Mouse (Mus musculus) kidney, embryonic 16.5 days (tissue): ENCODE data around the gene Mrm1. TPM values are rescaled to one million over a fixed set of nuclear protein-coding genes. Genes with fewer than 3 reads are reported as not detected.

Experiments
- ATAC-seq: fragments of 200-750 bp; cut with Nextera tagmentation; 2 replicates; pipeline ENCODE4 v1.8.0; 2017; ENCODE audit warnings: moderate TSS enrichment; ENCODE audit not compliant: low FRiP score, low TSS enrichment
- H3K27ac ChIP-seq: fragments of 300-500 bp; sonication (generic); 2 replicates; pipeline ENCODE4 v1.5.1; 2014; ENCODE audit warnings: low read length
- H3K27me3 ChIP-seq: fragments of 300-500 bp; sonication (generic); 2 replicates; pipeline ENCODE4 v1.6.1; 2014; ENCODE audit warnings: low read length, control low read depth, mixed read lengths; ENCODE audit not compliant: insufficient read depth
- H3K36me3 ChIP-seq: fragments of 300-500 bp; sonication (generic); 2 replicates; pipeline ENCODE4 v1.6.1; 2014; ENCODE audit warnings: low read length, control low read depth, mixed read lengths; ENCODE audit not compliant: insufficient read depth
- H3K4me1 ChIP-seq: fragments of 300-500 bp; sonication (generic); 2 replicates; pipeline ENCODE4 v1.6.1; 2014; ENCODE audit warnings: low read length, control low read depth, mixed read lengths; ENCODE audit not compliant: insufficient read depth
- H3K4me2 ChIP-seq: fragments of 300-500 bp; sonication (generic); replicated peaks from 2 replicates; pipeline ENCODE4 v1.6.1; 2014; ENCODE audit warnings: low read depth, low read length
- H3K4me3 ChIP-seq: fragments of 300-500 bp; sonication (generic); 2 replicates; pipeline ENCODE4 v1.5.1; 2014; ENCODE audit warnings: mild to moderate bottlenecking, low read length
- H3K9ac ChIP-seq: fragments of 300-500 bp; sonication (generic); replicated peaks from 2 replicates; pipeline ENCODE4 v1.6.1; 2014; ENCODE audit warnings: low read length
- H3K9me3 ChIP-seq: fragments of 300-500 bp; sonication (generic); 2 replicates; pipeline ENCODE4 v1.6.1; 2016; ENCODE audit warnings: low read length, control low read depth
- WGBS: fragments of 180-500 bp; shearing (Covaris S2); extraction: QIAGEN DNeasy Blood & Tissue Kit; methylation state at CpG from one replicate; pipeline ENCODE4 v1.1.7; 2014; 5-methylcytosine and 5-hydroxymethylcytosine counted together
- polyA plus RNA-seq: library from polyadenylated mRNA; unstranded; fragments of >200 nt; fragmentation: Nextera tagmentation; extraction: Ambion mirVana; gene quantifications from 2 replicates; pipeline ENCODE4 v1.2.1, GENCODE M21; 2015

Gene Mrm1
- polyA plus RNA-seq, 1 experiment from 2014 or later: 15.5 TPM

GRCm38 (mm10) chr11:84817362-84817761 is 2.0 kb downstream of the Mrm1 start:
- no peaks in the 10 kb centered on the region for H3K9me3 ChIP-seq
- 84% methylated on average over 6 of the region's 6 CpGs for WGBS

GRCm38 (mm10) chr11:84813724-84814510 is 5.4 kb downstream of the Mrm1 start:
- no peak overlapping the region for H3K9ac ChIP-seq
- no peaks in the 10 kb centered on the region for H3K9me3 ChIP-seq
- no peak overlapping the region for H3K4me2 ChIP-seq
- H3K4me3 ChIP-seq: no peak overlapping the region
- H3K27me3 ChIP-seq: no peaks in the 10 kb centered on the region
- 0 out of 2 replicates have a peak, but pooled peaks have one; percentile 52 for ATAC-seq
- WGBS: 56% methylated on average over 13 of the region's 13 CpGs
- peaks cover 4% of the 10 kb centered on the region; the same call in 1 of the 2 replicates for H3K36me3 ChIP-seq
- H3K27ac ChIP-seq: no peak overlapping the region
- no peaks in the 10 kb centered on the region for H3K4me1 ChIP-seq

More at GRCm38 (mm10) chr11:84817362-84817761, 2.0 kb downstream of the Mrm1 start:
- no peak overlapping the region for H3K9ac ChIP-seq
- H3K27me3 ChIP-seq: no peaks in the 10 kb centered on the region
- no peak for ATAC-seq
- H3K4me2 ChIP-seq: no peak overlapping the region
- H3K4me1 ChIP-seq: no peaks in the 10 kb centered on the region
- H3K4me3 ChIP-seq: no peak overlapping the region
- peaks cover 3% of the 10 kb centered on the region; the same call in 1 of the 2 replicates for H3K36me3 ChIP-seq
- H3K27ac ChIP-seq: no peak overlapping the region

- Histone ChIP-seq H3K27me3 (no peaks in the 10 kb centered on the region), H3K4me2 (no peak overlapping the region), H3K9ac (no peak overlapping the region), H3K9me3 (no peaks in the 10 kb centered on the region), H3K4me1 (no peaks in the 10 kb centered on the region), H3K4me3 (no peak overlapping the region), H3K27ac (no peak overlapping the region), H3K36me3 (no peaks in the 10 kb centered on the region)
- no peak for ATAC-seq
- 89% methylated on average over 4 of the region's 4 CpGs for WGBS
Measured at GRCm38 (mm10) chr11:84804373-84804772, 14.9 kb downstream of the Mrm1 start.

- Histone ChIP-seq H3K4me3 (no peak overlapping the region), H3K4me1 (no peaks in the 10 kb centered on the region), H3K9ac (no peak overlapping the region), H3K27me3 (no peaks in the 10 kb centered on the region; the same call in 1 of the 2 replicates), H3K9me3 (peaks cover 3% of the 10 kb centered on the region; the same call in 1 of the 2 replicates), H3K36me3 (no peaks in the 10 kb centered on the region), H3K27ac (no peak overlapping the region), H3K4me2 (no peak overlapping the region)
- 19% methylated on average over 21 of the region's 21 CpGs for WGBS
- peak; percentile 46; the same call in 1 of the 2 replicates for ATAC-seq
Measured at GRCm38 (mm10) chr11:84797627-84798353, 21.5 kb downstream of the Mrm1 start.

GRCm38 (mm10) chr11:84797026-84797425 is 22.3 kb downstream of the Mrm1 start:
- no peak overlapping the region for H3K27ac ChIP-seq
- 31% methylated on average over 10 of the region's 10 CpGs for WGBS
- ATAC-seq: no peak

DNA sequence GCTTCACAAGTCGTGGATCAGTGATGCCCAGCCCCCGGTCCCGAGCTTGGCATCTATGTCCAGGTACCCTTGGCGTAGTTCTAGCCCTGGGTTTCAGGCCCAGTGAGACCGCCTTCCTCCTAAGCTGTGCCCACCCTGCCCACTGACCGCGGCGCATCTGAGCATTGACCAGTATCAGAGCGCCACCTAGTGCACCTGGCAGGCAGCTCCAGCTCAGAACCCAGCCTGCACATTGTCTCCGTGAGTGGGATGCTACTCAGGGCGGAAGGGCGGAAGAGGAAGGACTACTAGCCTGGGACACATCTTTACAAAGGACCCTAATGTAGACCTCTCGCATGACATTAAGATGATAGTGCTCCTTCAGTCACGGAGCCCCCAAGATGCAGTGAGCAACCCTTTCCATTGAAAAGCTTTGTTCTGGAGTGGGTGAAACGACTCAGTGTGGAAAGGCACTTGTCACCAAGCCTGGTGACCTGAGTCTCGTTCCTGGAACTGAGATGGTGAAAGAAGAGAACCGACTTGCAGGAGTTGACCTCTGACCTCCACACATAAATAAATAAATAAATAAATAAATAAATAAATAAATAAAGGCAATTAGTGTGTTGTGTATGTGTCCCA is 24.7 kb downstream of the Mrm1 start:
- Histone ChIP-seq H3K4me3 (no peak overlapping the region), H3K36me3 (no peaks in the 10 kb centered on the region), H3K9me3 (peaks cover 3% of the 10 kb centered on the region; the same call in 1 of the 2 replicates), H3K27ac (no peak overlapping the region), H3K9ac (no peak overlapping the region), H3K4me1 (no peaks in the 10 kb centered on the region), H3K4me2 (no peak overlapping the region), H3K27me3 (no peaks in the 10 kb centered on the region; the same call in 1 of the 2 replicates)
- WGBS: 9% methylated on average over 17 of the region's 17 CpGs
- peak; percentile 78; the same call in 1 of the 2 replicates for ATAC-seq

More at GRCm38 (mm10) chr11:84797026-84797425, 22.3 kb downstream of the Mrm1 start:
- Histone ChIP-seq H3K27me3 (no peaks in the 10 kb centered on the region; the same call in 1 of the 2 replicates), H3K9ac (no peak overlapping the region), H3K4me3 (no peak overlapping the region), H3K4me1 (no peaks in the 10 kb centered on the region), H3K4me2 (no peak overlapping the region), H3K36me3 (no peaks in the 10 kb centered on the region), H3K9me3 (peaks cover 3% of the 10 kb centered on the region; the same call in 1 of the 2 replicates)

DNA sequence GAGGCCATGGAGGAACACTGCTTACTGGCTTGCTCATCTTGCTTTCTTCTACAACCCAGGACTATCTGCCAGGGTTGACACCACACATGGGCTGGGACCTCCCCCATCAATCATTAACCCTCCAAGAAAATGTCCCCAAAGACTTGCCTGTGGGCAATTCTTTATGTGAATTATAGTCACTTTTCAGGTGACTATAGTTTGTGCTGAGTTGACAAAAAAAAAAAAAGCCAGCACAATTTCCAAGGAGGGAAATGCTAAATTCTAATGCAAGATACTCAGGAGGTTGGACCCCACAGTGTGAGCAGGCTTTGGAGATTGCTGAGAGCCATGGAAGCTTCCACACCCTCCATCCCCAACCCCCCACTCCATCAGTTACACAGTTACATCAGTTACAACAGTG is 25.8 kb downstream of the Mrm1 start:
- H3K36me3 ChIP-seq: no peaks in the 10 kb centered on the region
- no peak overlapping the region for H3K4me2 ChIP-seq
- peaks cover 3% of the 10 kb centered on the region; the same call in 1 of the 2 replicates for H3K9me3 ChIP-seq
- no peak for ATAC-seq
- H3K4me3 ChIP-seq: no peak overlapping the region
- H3K27me3 ChIP-seq: no peaks in the 10 kb centered on the region; the same call in 1 of the 2 replicates
- H3K9ac ChIP-seq: no peak overlapping the region
- no peak overlapping the region for H3K27ac ChIP-seq
- H3K4me1 ChIP-seq: no peaks in the 10 kb centered on the region

DNA sequence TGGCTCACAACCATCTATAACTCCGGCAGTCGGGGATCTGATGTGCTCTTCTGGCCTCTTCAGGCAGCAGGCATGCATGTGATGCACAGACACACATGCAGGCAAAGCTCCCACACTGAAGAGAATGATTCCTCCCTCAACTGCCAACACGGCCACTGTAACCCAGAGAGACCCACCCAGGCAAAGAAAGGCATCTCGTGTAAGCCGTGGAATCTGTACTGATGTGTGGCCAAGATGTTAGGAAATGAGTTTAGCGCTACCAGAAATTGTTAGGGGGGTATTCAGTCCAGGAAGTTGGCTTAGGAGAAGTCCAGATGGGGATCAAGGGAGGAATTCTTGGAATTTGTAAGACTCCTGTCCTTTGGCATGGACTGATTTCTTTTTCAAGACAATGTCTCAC is 28.9 kb downstream of the Mrm1 start:
- no peak overlapping the region for H3K27ac ChIP-seq
- 59% methylated on average over 6 of the region's 6 CpGs for WGBS

GRCm38 (mm10) chr11:84780143-84780870 is 39.0 kb downstream of the Mrm1 start:
- 0 out of 2 replicates have a peak overlapping the region, but pooled peaks have one; percentile 3 for H3K4me2 ChIP-seq

More for the DNA sequence above, 28.9 kb downstream of the Mrm1 start:
- ATAC-seq: no peak
- Histone ChIP-seq H3K27me3 (no peaks in the 10 kb centered on the region), H3K4me3 (no peak overlapping the region), H3K9me3 (peaks cover 3% of the 10 kb centered on the region; the same call in 1 of the 2 replicates), H3K9ac (no peak overlapping the region), H3K36me3 (no peaks in the 10 kb centered on the region), H3K4me1 (no peaks in the 10 kb centered on the region), H3K4me2 (no peak overlapping the region)

More at GRCm38 (mm10) chr11:84780143-84780870, 39.0 kb downstream of the Mrm1 start:
- 4% methylated on average over 19 of the region's 19 CpGs for WGBS
- no peak overlapping the region for H3K4me3 ChIP-seq
- H3K27me3 ChIP-seq: peaks cover 15% of the 10 kb centered on the region; the same call in 1 of the 2 replicates
- no peak overlapping the region for H3K27ac ChIP-seq
- no peaks in the 10 kb centered on the region for H3K9me3 ChIP-seq
- no peak for ATAC-seq
- H3K36me3 ChIP-seq: no peaks in the 10 kb centered on the region
- peaks cover 25% of the 10 kb centered on the region for H3K4me1 ChIP-seq
- H3K9ac ChIP-seq: no peak overlapping the region
